9 mouse cellular contexts compared by ENCODE assay signal in the genomic region with DNA sequence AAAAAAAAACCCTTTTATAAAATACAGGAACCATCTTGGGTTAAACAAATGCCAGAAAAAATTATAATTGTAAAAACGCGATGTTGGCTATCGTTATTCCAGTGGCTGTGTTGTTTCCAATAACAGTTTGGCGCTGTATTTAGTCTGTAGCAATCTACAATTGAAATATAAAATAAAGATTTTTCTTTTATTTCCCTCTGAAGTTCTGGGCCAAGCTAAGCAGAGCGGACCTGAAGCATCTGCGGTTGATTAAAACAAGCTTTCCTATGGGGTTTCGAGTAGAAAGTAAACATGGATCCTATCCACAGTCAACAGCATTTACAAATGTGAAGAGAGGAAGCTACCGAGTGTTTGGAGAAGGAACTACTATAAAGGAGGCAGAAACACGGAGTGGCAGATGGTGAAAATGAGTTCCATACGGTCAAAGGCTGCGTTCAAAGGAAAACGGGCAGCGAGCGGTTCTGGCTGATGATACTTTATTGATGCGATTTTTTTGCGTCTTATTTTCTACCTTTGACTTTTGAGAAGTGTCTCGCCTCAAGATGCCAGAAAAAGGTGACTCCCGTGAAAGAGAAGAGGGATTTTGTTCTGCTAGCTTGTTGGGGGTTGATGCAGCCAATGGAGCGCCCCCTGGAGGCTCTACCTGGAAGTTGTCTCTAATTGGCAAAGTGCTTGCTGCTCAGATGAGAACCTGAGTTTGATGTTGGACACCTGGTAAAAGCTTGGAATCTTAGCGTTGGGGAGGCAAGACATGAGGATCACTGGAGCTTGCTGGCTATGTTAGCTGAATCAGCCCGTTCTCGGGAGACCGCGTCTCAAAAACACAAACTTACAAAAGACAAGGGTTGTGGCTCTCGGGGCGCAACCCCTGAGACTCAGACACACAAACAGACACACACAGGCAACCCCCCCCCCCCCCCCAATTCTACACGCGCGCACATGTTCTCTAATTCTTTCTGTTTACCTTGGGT.
A peak's percentile ranks its signal among the peaks of the same experiment; 100 is the strongest.
DNase-seq lines count a peak whose midpoint lies in the region; ATAC-seq and TF ChIP-seq lines count a peak whose summit lies in the region.
"Had no signal": no experiment of that assay in that cellular context is flagged by ENCODE, and none has a peak within 500 bp of the region (broad histone marks: within the 10 kb centered on the region; RNA-seq: fewer than 3 reads in every experiment).

No protein-coding gene starts in this region.

- no peaks in the 10 kb centered on the region for H3K9me3 ChIP-seq in kidney, embryonic 15.5 days (replicated peaks)
- H3K9me3 ChIP-seq in kidney, embryonic 14.5 days (ENCODE audit: control insufficient read depth, low read length): no peaks in the 10 kb centered on the region
- no peaks in the 10 kb centered on the region for H3K9me3 ChIP-seq in hindbrain, embryonic 15.5 days
- H3K9me3 ChIP-seq in liver, embryonic 14.5 days (ENCODE audit: control insufficient read depth, low read length): no peaks in the 10 kb centered on the region
- no peaks in the 10 kb centered on the region for H3K9me3 ChIP-seq in stomach, postnatal 0 days (ENCODE audit: control insufficient read depth, low read length)
- H3K9me3 ChIP-seq: neural tube, embryonic 13.5 days had no signal

- no peak for ATAC-seq in kidney, embryonic 15.5 days (replicated peaks; ENCODE audit: low FRiP score)
- ATAC-seq in kidney, embryonic 14.5 days (ENCODE audit: low FRiP score, low TSS enrichment): no peak
- ATAC-seq in hindbrain, embryonic 15.5 days (ENCODE audit: low FRiP score, low read depth): no peak
- no peak for ATAC-seq in liver, embryonic 14.5 days (ENCODE audit: insufficient read depth)
- ATAC-seq in stomach, postnatal 0 days (ENCODE audit: low FRiP score, low TSS enrichment): no peak

- peak overlapping the region; percentile 36 for H3K4me2 ChIP-seq in kidney, embryonic 15.5 days
- no peak overlapping the region for H3K4me2 ChIP-seq in kidney, embryonic 14.5 days (replicated peaks; ENCODE audit: low read depth, low read length)
- H3K4me2 ChIP-seq in hindbrain, embryonic 15.5 days: peak overlapping the region; percentile 24
- no peak overlapping the region for H3K4me2 ChIP-seq in liver, embryonic 14.5 days (ENCODE audit: low read depth)
- H3K4me2 ChIP-seq in stomach, postnatal 0 days (replicated peaks; ENCODE audit: low read depth): no peak overlapping the region
- H3K4me2 ChIP-seq: neural tube, embryonic 13.5 days had no signal

- no peak overlapping the region for H3K9ac ChIP-seq in kidney, embryonic 15.5 days
- no peak overlapping the region for H3K9ac ChIP-seq in kidney, embryonic 14.5 days (ENCODE audit: low read depth, low read length)
- no peak overlapping the region for H3K9ac ChIP-seq in hindbrain, embryonic 15.5 days
- no peak overlapping the region for H3K9ac ChIP-seq in liver, embryonic 14.5 days (replicated peaks)
- no peak overlapping the region for H3K9ac ChIP-seq in stomach, postnatal 0 days (ENCODE audit: low read length)
- H3K9ac ChIP-seq: neural tube, embryonic 13.5 days had no signal

- H3K36me3 ChIP-seq in kidney, embryonic 15.5 days: no peaks in the 10 kb centered on the region
- H3K36me3 ChIP-seq in kidney, embryonic 14.5 days (ENCODE audit: control insufficient read depth, insufficient read depth, low read length): no peaks in the 10 kb centered on the region
- H3K36me3 ChIP-seq in hindbrain, embryonic 15.5 days: no peaks in the 10 kb centered on the region
- H3K36me3 ChIP-seq in liver, embryonic 14.5 days (replicated peaks; ENCODE audit: control insufficient read depth, insufficient read depth, low read depth): no peaks in the 10 kb centered on the region
- H3K36me3 ChIP-seq in stomach, postnatal 0 days (ENCODE audit: control insufficient read depth, insufficient read depth, low read length): no peaks in the 10 kb centered on the region
- H3K36me3 ChIP-seq: neural tube, embryonic 13.5 days had no signal

- TF ChIP-seq EP300 in liver, embryonic 14.5 days (IDR thresholded peaks at IDR 0.05; ENCODE audit: low read depth): no peak
- no peak for TF ChIP-seq EP300 in stomach, postnatal 0 days (optimal IDR thresholded peaks at IDR 0.05)

- H3K4me1 ChIP-seq in kidney, embryonic 15.5 days: 0 out of 2 replicates have a peak, but pooled peaks cover 3% of the 10 kb centered on the region
- no peaks in the 10 kb centered on the region for H3K4me1 ChIP-seq in kidney, embryonic 14.5 days (ENCODE audit: control insufficient read depth, insufficient read depth, low read length)
- no peaks in the 10 kb centered on the region for H3K4me1 ChIP-seq in hindbrain, embryonic 15.5 days (replicated peaks)
- 0 out of 4 replicates have a peak, but pooled peaks cover 0 to 2% of the 10 kb centered on the region in 2 experiments for H3K4me1 ChIP-seq in liver, embryonic 14.5 days (replicated peaks; ENCODE audit: control insufficient read depth in 2 of 2, insufficient read depth in 2 of 2, low read length in 1 of 2)
- H3K4me1 ChIP-seq in stomach, postnatal 0 days (replicated peaks; ENCODE audit: control insufficient read depth, insufficient read depth): no peaks in the 10 kb centered on the region

- peak; percentile 90 for DNase-seq in R1 (ENCODE audit: low read depth, low spot score)
- DNase-seq in embryo, embryonic 10 days (ENCODE audit: low spot score): peak; percentile 58
- no peak for DNase-seq in liver, embryonic 14.5 days (ENCODE audit: low read depth in 3 of 3, low spot score in 3 of 3)
- DNase-seq in stomach, postnatal 0 days (ENCODE audit: low spot score): peak; percentile 31
- no peak for DNase-seq in spleen, postnatal 14 days (ENCODE audit: low spot score in 2 of 2)

- no peaks in the 10 kb centered on the region for H3K27me3 ChIP-seq in kidney, embryonic 15.5 days
- H3K27me3 ChIP-seq in kidney, embryonic 14.5 days (ENCODE audit: control insufficient read depth, insufficient read depth, low read length): no peaks in the 10 kb centered on the region
- no peaks in the 10 kb centered on the region for H3K27me3 ChIP-seq in hindbrain, embryonic 15.5 days
- no peaks in the 10 kb centered on the region for H3K27me3 ChIP-seq in liver, embryonic 14.5 days (ENCODE audit: control insufficient read depth, insufficient read depth, low read length)
- no peaks in the 10 kb centered on the region for H3K27me3 ChIP-seq in stomach, postnatal 0 days (ENCODE audit: control insufficient read depth, insufficient read depth, low read length)
- H3K27me3 ChIP-seq: neural tube, embryonic 13.5 days had no signal

- no peak overlapping the region for H3K27ac ChIP-seq in kidney, embryonic 15.5 days
- no peak overlapping the region for H3K27ac ChIP-seq in kidney, embryonic 14.5 days (ENCODE audit: low read depth, low read length)
- no peak overlapping the region for H3K27ac ChIP-seq in hindbrain, embryonic 15.5 days (replicated peaks)
- H3K27ac ChIP-seq in liver, embryonic 14.5 days: no peak overlapping the region
- H3K27ac ChIP-seq in stomach, postnatal 0 days (replicated peaks): no peak overlapping the region
- H3K27ac ChIP-seq: neural tube, embryonic 13.5 days had no signal

- 53% methylated on average over 29 of the region's 29 CpGs for WGBS in kidney, embryonic 15.5 days
- WGBS in kidney, embryonic 14.5 days: 56% methylated on average over 29 of the region's 29 CpGs
- WGBS in hindbrain, embryonic 15.5 days: 57% methylated on average over 27 of the region's 29 CpGs
- WGBS in liver, embryonic 14.5 days (ENCODE audit: insufficient replicate concordance): 59% methylated on average over 29 of the region's 29 CpGs
- WGBS in stomach, postnatal 0 days: 51% methylated on average over 29 of the region's 29 CpGs

- peak; percentile 64 for TF ChIP-seq CTCF in liver, embryonic 14.5 days (IDR thresholded peaks at IDR 0.05; ENCODE audit: low read depth)
- TF ChIP-seq CTCF in stomach, postnatal 0 days (IDR thresholded peaks at IDR 0.05; ENCODE audit: low read depth): peak; percentile 66

- no peak overlapping the region for H3K4me3 ChIP-seq in kidney, embryonic 15.5 days (replicated peaks)
- H3K4me3 ChIP-seq in kidney, embryonic 14.5 days (ENCODE audit: low read length): no peak overlapping the region
- no peak overlapping the region for H3K4me3 ChIP-seq in hindbrain, embryonic 15.5 days
- no peak overlapping the region for H3K4me3 ChIP-seq in liver, embryonic 14.5 days (ENCODE audit: insufficient read depth in 1 of 2, low read depth in 2 of 2, low read length in 2 of 2)
- H3K4me3 ChIP-seq in stomach, postnatal 0 days (ENCODE audit: low read depth, low read length): no peak overlapping the region
- H3K4me3 ChIP-seq: neural tube, embryonic 13.5 days had no signal

Comparison
In these comparisons a context has a peak if more than half of its experiments do, and no peak if none do; other contexts are left out.
1. H3K4me2 ChIP-seq: peak in kidney, embryonic 15.5 days (single experiment) and hindbrain, embryonic 15.5 days (single experiment); none in kidney, embryonic 14.5 days (single experiment), liver, embryonic 14.5 days (single experiment) and stomach, postnatal 0 days (single experiment).
2. DNase-seq: peak in R1 (single experiment), embryo, embryonic 10 days (single experiment) and stomach, postnatal 0 days (single experiment); none in liver, embryonic 14.5 days (0 of 3) and spleen, postnatal 14 days (0 of 2).